Mouse (Mus musculus) c-Kit-negative CD71-positive TER-119-positive erythroid progenitor cells, embryonic 14.5 days (primary cell): ENCODE data around the gene Ddah2.

Source experiments
- DNase-seq: peaks from one replicate; pipeline ENCODE4 v3.0.0-alpha.2; 2013; ENCODE audit warnings: low read depth, low spot score

Ddah2 gene

DNA sequence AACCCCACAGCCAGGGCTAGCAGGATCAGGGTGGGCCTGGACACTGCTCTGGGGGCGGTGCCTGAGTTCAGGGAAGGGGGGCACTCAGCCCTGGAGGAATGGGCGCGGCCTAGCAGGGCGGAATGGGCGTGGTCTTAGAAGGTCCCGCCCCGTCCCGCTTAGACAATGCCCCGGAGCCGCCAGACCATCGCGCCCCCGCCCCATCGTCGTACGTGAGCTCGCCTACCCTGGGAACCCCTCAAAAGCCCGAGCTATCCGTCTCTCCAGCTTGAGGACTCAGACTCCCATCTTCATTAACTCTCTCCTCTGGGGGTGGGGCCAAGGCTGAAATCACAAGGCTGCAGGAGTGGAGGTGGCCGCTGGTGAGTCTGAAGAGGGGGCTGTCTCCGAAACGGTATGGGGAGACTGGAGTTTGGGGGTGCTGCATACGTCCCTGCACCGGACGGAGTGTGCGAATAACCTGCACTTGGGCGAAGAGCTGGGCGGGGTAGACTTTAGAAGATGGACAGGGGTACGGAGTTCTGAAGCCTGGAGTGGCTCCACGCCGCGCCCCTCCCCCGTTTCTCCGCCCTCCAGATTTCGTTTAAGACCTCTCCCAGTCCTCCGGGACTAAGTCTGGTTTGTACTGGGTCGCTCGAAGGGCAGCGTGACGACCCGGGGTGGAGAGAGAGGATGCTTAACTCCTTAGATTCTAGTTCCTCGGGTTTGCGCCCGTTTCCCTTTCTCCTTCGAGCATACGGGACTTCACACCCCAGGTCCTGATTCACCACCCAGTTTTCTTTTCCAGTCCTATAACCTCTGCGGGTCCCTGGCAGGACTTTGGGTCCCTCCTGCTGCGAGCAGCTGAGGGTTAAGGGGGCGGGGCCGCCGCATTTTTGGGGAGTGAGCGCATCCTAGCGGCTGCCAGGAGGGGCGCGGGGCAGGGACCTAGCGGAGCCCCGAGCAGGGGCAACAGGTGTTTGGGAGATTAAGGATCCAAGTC, at the start of gene Ddah2:
Gene Ddah2, plus strand, starts transcription at position 125 of the 982 bp plus-strand sequence.
- DNase-seq = no peak

DNA sequence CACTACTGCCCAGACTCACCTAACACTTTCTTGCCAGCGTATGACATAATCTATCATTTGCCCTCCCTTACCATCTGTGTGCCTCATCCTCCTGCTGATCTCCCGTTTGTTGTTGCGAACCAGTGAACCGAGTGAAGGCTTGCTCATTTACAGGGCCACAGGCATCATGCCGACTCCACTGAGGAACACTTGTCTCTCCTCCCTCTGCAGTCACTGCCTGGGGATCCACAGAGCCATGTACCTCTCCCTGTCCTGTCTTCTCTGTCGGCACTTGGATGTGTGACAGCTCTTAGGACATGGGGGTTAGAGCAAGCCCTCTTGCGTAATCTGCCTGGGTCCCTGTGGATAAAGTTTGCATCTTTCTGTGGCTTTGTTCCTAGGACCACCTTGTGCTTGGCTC, 49.2 kb upstream of the Ddah2 start:
- no peak for DNase-seq

DNA sequence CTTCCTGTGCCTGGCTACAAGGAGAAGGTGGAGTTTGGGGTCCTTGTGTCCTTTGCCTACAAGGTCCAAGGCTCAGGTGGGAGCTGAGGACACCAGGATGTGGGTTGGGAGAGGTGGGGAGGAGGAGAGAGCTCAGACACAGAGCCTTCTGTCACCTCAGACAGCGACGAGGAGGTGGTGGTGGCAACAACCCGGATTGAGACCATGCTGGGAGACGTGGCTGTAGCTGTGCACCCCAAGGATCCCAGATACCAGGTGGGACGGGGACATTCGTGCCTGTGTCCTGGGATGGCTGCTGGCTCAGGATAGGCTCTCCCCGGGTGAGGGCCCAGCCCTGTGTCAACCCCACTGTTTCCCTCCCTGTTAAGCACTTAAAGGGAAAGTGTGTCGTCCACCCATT, 47.4 kb upstream of the Ddah2 start:
- no peak for DNase-seq

DNA sequence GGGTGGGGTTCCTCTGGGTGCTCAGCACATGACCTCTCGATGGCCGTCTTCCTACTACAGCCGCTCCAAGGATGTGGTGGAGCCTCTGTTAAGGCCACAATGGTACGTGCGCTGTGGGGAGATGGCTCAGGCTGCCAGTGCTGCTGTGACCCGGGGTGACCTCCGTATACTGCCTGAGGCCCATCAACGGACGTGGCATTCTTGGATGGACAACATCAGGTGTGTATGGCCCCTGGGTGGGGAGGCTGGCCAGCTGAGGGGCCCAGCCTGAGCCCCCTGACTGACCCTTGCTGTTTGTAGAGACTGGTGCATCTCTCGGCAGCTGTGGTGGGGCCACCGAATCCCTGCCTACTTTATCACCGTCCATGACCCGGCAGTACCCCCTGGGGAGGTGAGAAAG, 46.4 kb upstream of the Ddah2 start:
- no peak for DNase-seq

DNA sequence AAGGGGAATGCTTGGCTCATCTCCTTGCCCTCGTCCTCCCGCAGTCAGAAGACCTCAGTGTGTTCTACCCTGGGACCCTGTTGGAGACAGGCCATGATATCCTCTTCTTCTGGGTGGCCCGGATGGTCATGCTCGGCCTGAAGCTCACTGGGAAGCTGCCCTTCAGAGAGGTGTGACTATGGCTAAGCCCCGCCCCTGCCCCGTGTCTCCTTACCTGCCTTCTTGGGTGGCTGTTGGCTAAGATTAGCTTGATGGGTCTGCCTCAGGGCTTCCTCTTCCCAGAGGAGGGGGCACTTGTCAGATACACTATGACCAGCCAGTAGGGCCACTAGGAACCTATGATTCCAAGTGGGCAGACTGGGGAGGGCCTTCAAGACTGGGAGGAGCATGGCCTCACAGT, 45.6 kb upstream of the Ddah2 start:
- DNase-seq = no peak

DNA sequence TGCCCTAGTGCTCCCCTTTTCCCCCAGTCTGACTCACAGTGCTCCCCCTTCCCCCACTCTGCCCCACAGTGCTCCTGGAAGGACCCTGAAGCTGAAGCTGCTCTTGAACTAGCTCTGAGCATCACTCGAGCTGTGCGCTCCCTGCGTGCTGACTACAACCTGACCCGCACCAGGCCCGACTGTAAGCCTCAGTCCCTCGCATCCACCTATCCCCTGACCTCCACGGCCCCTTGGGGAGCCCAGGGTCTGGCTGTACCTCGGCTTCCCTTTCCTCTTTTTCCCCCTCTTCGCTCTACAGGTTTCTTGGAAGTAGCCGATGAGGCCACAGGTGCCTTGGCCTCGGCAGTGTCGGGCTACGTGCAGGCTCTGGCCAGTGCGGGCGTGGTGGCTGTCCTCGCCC, 43.5 kb upstream of the Ddah2 start:
- DNase-seq = no peak

DNA sequence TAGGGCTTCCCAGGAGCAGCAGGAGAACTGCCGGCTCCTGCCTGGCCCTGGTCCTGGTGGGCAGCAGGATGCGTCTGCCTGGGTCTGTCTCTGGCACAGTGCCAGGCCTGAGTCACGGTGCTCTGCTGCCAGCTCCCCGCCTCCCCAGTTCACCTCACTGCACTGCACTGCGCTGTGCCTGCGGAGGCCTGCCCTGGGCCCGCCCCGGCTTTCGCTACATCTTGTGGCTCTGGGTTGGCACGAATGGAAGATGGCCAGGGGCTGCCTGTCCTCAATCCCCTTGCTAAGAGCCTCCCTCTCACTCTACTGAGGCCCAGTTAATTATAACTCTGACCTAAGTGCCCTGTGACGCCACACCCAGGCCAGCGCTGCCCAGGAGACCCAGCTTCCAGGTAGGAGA, 42.5 kb upstream of the Ddah2 start, which contains the start of gene Vwa7:
Gene Vwa7, plus strand, starts transcription at position 204 of the 400 bp plus-strand sequence.
- DNase-seq = no peak

DNA sequence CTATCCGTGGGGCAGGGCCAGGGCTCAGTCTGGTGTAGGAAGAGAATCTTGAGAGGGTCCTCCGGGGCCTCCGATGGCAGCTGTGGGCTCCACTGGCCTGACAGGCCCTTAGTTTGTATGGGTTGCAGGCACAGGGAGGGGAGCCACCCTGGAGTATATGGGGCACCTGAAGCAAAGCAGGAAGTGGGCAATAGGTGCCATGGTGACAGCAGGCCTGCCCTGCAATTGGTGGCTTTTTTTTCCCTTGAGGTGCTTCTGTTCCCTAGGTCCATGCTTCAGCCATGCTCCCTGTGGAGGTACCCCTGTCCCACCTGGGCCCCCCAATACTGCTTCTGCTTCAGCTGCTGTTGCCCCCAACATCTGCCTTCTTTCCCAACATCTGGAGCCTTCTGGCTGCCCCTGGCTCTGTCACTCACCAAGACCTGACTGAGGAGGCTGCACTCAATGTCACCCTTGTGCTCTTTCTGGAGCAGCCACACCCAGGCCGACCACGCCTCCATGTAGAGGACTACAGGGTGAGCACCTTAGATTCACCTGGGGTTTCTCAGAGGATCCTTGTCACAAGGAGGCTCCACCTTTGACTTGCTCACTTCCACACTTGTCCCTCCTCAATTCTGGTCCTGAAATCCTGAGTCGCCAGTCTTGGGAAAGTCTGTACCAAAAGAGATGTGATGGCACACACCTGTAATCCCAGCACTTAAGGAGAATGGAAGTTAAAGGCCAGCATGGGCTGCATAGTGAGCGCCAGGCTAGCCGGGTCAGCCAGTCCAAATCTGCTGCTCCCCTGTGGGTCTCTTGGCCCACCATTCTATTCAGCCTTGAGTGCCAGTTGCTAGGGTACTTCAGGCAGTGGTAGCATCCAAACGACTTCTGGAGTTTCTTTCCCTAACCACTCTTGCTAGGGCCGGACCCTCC, 41.8 kb upstream of the Ddah2 start:
- no peak for DNase-seq

DNA sequence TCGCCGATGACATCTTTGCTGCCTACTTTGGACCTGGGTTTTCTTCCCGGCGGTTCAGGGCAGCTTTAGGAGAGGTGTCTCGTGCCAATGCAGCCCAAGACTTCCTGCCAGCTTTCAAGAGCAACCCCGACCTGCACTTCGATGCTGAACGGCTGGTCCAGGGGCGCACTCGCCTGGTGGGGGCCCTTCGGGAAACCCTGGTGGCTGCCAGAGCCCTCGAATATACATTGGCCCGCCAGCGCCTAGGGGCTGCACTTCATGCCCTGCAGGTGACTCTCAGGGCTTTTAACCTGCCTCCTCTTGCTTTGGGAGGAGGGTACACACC, 41.2 kb upstream of the Ddah2 start:
- no peak for DNase-seq

DNA sequence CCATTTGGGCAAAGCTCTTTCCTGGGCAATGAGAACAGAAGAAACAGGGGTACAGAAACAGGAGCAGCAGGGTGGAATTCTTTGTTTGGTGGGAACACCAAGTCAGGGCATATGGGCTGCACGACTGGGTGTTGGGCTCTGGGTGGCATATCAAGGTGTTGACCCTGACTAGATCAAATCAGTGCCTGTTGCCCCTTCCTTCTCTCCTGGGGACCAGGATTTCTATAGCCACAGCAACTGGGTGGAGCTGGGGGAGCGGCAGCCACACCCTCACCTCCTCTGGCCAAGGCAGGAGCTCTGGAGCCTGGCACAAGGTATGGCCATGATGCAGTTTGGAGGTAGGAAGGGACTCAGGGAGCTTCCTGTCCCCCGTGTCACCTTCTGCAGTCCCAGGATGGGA, 40.7 kb upstream of the Ddah2 start:
- no peak for DNase-seq

DNA sequence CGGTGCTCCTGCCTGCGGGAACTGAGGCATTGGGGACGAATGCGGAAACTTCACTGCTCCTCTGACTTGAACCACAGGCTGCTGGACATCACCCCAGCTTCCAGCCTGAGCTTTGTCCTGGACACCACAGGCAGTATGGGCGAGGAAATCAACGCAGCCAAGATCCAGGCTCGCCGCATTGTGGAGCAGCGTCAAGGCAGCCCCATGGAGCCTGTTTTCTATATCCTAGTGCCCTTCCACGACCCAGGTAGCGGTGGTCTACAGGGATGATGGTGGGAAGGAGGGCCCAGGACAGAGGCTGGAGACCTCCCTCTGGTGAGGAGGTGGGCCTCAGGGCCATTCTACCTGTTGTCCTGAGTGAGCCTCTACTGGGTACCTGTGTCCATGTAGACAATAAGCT, 38.9 kb upstream of the Ddah2 start:
- no peak for DNase-seq

DNA sequence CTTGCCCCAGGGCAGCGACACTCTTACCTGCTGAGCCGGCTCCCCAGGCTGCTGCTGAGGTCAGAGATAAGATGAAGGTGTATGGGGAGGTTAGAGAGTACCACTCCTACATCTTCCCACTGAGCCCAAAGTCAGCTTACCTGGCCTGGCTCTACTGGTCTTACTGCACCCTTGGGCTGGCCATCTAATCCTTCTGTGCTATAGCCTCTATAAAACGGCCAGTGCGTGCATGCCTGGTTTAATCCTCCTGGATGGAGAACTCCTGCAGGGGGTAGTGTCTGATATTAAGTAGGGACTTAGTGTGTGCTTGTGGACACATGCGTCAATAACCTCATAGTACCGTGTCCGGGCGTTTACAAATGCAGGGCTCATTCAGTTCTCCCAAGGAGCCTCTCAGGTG, 38.3 kb upstream of the Ddah2 start:
- no peak for DNase-seq

DNA sequence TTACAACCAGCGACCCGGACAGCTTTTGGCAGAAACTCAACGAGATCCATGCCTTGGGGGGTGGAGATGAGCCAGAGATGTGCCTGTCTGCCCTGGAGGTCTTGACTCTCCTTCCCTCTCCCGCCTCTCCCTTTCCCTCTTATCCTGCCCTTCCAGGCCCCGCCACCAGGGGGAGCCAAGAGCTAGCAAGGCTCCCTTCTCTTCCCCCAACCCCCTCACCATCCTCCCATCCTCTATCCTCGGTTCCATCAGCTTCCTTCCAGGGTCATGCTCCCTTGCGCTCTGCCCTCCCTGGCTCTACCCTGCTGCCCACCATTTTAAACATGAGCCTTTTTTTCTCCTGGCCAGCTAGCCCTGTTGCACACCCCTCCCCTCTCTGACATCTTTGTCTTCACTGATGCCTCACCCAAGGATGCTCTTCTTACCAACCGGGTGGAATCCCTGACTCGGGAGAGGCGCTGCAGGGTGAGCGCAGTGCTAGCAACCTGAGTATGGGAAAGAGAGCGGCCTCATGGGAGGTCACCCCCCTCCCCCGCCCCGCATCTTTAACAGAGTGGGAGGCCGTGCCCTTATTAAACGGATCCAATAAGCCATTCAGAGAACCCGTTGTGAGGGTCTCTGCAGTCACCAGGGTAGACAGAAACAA, 37.5 kb upstream of the Ddah2 start:
- DNase-seq = peak; percentile 65

DNA sequence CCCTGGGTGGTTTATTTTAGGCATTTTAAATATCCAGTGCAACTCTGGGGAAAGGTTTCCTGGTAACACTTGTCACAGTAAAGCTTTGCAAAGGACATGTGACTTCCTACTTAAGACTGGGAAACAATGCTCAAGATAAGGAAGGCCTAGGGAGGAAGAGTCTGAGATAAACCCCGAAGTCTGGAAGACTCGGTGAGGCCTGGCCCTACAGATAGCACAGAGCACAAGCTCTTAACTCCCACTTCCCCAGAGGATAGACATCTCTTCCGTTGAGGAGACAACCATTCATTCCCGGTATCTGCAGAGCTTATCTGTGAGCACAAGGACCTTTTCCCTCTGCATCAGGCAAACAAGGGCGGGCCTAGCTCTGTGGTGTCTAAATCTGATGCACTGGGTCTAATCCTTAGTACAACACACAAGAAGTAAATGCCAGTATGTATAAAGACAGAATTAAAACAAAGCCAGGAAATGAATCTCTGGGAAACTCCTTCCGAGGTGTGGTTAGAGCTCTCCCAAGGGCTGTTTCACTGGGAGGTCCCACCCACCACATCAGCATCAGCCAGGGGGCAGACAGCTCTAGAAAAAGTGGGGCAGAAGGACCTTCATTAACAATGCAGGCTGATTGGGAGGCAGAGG, 36.9 kb upstream of the Ddah2 start:
- no peak for DNase-seq

DNA sequence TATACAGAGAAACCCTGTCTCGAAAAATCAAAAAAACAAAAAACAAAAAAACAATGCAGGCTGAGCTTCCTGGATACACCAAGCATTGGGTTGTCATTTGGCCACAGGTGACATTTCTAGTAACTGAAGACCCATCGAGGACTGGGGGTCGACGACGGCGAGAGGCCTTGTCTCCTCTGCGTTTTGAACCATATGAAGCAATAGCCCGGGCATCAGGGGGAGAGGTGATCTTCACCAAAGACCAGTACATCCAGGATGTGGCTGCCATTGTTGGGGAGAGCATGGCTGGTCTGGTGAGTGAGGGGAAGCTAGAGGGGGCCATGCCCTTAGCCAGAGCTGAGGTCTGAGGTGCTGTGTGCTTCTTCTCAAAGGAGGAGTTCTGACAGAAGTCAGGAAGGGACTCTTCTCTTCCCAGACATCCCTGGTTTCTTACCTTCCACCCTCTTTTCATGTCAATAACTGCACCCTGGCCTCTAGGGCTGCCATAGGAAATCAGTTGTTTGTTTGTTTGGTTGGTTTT, 36.2 kb upstream of the Ddah2 start:
- no peak for DNase-seq

DNA sequence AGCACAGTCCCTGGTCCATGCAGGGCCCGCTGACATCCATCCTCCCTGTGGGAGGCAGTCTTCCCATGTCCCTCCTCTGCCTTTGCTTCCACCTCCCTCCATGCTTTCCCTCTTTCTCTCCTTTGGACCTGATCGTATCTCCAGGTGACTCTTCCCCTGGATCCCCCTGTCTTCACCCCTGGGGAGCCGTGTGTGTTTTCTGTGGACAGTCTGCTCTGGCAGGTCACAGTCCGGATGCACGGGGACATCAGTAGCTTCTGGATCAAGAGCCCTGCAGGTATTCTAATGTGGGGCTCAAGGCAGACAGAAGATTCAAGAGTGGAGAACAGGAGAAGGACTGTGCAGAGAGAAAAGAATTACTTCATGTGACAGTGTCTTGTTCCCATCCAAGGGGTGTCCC, 35.6 kb upstream of the Ddah2 start:
- DNase-seq = no peak

DNA sequence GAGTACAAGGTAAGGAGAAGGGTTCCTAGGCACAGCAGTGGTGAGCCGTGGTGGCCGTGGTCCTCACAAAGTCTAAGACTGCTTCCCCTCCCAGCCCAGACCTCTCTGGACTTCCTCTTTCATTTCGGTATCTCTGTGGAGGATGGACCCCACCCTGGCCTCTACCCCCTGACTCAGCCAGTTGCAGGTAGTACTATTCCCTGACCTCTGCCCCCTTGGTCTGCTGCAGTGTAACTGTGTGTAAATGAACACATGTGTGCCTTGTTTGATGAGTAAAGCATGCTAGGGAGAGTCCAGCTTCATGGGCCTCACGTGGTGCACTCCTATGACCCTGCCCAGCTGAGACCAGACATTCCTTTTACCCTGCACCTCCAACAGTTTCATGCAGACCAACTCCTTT, 35.1 kb upstream of the Ddah2 start:
- no peak for DNase-seq

DNA sequence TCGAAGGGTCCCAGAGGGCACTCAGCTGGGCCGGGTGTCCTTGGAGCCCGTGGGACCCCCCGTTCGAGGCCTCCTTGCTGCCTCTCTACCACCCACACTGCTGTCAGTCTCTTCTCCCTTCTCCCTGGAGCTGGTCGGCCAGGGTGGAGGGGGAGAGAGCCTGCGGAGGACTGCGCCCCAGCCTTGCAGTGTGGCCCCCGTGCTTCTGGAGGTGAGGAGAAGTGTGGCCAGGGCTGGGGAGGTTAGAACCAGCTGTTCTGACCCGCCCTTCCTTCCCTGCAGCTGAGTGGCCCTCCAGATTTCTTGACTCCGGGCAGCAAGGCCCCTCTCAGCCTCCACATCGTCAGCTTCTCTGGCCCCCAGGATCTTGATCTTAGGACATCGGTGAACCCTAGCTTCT, 34.6 kb upstream of the Ddah2 start:
- no peak for DNase-seq

DNA sequence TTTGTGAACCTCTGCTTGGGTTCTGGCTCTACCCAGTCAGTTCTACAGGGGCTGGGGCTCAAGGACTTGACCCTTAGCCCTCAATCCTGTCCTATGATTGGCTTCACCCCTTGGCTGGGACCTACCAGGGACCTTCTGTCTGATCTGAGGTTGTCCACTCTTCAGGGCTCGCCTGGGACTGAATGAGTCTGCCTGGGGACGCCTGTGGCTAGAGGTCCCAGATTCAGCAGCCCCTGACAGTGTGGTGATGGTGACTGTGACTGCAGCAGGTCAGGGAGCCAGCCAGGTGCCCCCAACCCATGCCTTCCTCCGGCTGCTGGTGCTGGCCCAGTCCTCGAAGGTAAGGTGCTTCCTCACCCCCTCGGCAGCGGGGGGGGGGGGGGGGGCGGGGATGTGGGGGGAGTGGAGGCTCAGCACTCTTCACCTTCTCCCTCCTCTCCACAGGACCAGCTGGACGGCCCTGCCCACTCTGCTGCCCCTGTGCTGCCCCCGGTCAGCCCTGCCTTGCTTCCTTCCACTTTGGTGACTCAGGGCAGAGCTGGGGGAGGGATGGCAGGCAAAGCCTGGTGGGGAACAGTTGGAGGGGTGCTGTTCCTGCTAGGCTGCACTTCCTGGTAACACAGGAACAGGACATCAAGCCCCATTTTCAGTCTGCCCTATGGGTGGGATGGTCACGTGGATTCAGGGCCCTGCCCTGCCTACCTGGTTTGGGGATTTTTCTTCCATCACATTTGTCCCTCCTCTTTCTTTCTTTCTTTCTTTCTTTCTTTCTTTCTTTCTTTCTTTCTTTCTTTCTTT, 33.9 kb upstream of the Ddah2 start:
- no peak for DNase-seq

DNA sequence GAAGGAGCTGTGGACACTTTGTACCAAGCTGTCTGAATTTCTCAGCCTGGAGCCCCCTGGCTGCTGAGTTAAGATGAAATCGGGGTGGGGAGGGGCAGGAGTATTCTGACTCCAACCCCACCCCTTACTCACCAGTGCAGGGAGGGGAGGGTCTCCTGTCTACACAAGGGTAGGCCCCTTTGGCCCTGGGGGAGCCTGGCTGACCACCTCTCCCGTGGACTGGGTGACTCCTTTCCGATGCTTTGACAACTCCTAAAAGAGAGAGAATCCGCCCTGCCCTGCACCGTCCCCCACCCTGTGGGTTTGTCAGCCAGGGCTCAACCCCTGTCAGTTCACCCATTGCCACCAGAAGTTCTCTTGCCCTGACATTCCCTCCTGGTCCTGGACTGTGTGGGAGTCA, 32.6 kb upstream of the Ddah2 start:
- no peak for DNase-seq
